Mouse (Mus musculus): ENCODE data around the gene Pm20d1.
A peak's percentile ranks its signal among the peaks of the same experiment; 100 is the strongest.

DNA sequence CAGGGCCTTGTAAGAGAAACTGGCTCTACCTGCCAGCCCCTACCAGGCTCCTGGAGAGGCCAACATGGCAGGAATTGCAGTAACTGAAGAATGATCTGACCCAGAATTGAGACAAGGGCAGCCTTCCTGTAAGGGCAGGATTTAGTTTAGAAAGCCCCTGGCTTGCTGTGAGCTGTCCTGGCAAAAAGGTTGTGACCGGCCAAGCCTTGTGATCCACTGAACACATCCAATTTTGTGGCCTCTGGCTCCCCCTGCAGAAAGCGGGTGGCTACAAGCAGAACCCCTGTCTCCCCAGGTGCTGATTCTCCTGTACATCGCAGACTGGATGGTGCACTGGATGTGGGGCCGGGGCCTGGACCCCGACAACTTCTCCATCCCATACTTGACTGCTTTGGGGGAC lies 49.1 kb downstream of the Pm20d1 start:
- TF ChIP-seq CTCF (IDR thresholded peaks at IDR 0.05; ENCODE audit: extremely low read depth, insufficient read depth, insufficient read length, insufficient replicate concordance) (peak; percentile 40; the same call in 1 of the 2 replicates), POLR2A (IDR thresholded peaks at IDR 0.05; ENCODE audit: low read depth, low read length) (no peak)

Data from spleen, adult 2 months (tissue).